Mouse (Mus musculus) layer of hippocampus, adult 2 months (tissue): Measurements from ENCODE around the gene Snrnp40. TPM values are rescaled to one million over a fixed set of nuclear protein-coding genes. Genes with fewer than 3 reads are reported as not detected.

Source experiments
- DNase-seq, 2 experiments: peaks; one replicate each; pipeline ENCODE4 v3.0.0; 2022; ENCODE audit warnings: low spot score in 2 of 2
- H3K27ac ChIP-seq: fragments of 200-600 bp; 2 replicates; pipeline ENCODE4 v1.8.1; 2022
- H3K4me3 ChIP-seq: fragments of 200-600 bp; 2 replicates; pipeline ENCODE4 v1.8.1; 2022; ENCODE audit warnings: mild to moderate bottlenecking
- CTCF ChIP-seq: fragments of 200-600 bp; conservative IDR thresholded peaks from 2 replicates; pipeline ENCODE4 v1.8.1; 2022; ENCODE audit warnings: antibody characterized with exemption, mild to moderate bottlenecking, moderate library complexity
- total RNA-seq, 2 experiments: library from RNA; stranded (reverse); gene quantifications; 2 replicates each; pipeline ENCODE4 v1.2.3; 2021

Snrnp40 gene
- total RNA-seq, 2 experiments from 2014 or later = 32.4 to 33.8 TPM

DNA sequence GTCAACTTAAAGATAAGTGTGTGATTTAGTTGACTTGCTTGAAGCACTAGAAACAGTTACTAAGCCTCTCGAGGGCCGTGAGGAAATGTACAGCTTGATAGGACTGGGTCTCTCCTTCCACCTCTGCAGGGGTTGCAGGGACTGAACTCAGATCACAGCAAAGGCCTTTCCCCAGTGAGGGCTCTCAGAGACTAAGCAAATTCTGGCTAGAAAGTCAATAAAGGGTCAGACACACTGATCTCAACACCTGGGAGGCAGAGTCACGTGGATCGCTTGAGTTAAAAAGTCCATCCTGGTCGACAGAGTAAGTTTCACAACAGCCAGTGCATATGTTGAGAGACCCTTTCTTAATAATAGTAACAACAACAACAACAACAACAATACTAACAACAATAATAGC, 24.1 kb upstream of the Snrnp40 start:
- H3K27ac ChIP-seq = no peak overlapping the region
- no peak for TF ChIP-seq CTCF
- no peak overlapping the region for H3K4me3 ChIP-seq
- DNase-seq = no peak

DNA sequence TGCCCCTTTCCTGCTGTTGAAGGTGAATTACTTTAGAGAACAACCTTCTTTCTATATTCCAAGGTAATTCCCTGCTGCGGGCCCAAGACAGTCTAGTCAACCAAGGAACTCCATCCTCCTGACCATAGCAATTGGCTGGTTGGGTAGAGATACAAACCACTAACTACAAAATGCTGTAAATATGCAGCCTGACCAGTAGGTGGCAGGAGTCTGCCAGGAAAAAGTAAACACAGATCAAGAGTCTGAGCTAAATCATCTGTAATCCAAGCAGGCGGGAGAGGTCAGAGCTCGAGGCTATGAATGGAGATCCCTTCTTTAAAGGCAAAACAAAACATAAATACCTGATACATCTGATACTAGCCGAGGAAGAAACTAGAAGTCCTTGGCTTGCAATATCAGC, 18.2 kb upstream of the Snrnp40 start:
- peak; percentile 55 to 70 for DNase-seq
- Histone ChIP-seq H3K4me3 (no peak overlapping the region), H3K27ac (no peak overlapping the region)
- TF ChIP-seq CTCF = peak; percentile 94

DNA sequence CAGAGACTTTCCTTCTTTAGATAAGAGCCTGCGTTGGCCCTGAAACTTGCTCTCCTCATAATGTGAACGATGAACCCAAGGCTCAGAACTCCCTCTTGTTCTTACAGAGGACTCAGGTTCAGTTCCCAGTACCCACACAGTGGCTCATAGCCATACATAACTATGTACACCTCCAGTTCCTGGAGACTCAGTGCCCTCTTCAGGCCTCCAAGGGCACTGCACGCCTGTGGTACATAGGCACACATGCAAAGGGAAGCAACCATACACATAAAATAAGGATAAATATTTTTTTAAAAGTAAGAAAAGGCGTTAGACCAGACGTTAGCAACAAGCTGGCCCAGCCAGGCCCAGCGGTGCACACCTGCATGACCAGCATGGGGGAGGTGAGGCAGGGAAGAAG, 10.3 kb upstream of the Snrnp40 start:
- Histone ChIP-seq H3K4me3 (no peak overlapping the region), H3K27ac (no peak overlapping the region)
- DNase-seq = no peak
- TF ChIP-seq CTCF = peak; percentile 62

DNA sequence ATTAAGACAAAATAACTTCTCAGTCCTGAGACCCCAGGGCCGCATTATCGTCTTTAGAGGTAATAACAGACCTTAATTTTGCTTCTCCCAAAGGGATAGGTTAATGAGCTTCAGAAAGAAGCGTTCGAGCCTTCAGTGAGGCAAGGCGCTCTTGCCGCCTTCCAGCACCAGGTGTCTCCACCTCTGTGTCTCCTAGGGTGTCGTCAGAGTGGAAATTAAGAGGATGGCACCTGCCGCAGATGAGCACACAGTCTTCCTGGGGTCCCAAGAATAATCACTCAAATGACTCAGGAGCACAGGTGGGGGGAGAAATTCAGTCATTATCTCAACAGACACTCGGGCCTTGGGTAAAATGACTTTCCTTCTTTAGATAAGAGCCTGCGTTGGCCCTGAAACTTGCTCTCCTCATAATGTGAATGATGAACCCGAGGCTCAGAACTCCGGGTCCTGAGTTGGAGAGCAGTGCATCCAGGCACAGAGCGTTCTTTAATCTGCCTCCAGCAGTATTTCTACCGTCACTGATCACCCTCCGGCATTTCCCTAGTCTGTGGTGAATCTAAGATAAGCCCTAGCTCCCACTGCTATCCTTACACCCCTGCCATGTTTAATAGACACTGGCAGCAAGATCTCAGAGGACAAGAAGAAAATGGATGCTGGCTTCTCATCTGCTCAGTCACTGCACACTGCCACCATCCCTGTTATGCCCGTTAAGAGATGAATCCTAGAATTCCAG, 9.1 kb upstream of the Snrnp40 start:
- H3K4me3 ChIP-seq = no peak overlapping the region
- H3K27ac ChIP-seq = no peak overlapping the region
- TF ChIP-seq CTCF = 0 out of 2 replicates have a peak, but pooled peaks have one; percentile 7
- no peak for DNase-seq

DNA sequence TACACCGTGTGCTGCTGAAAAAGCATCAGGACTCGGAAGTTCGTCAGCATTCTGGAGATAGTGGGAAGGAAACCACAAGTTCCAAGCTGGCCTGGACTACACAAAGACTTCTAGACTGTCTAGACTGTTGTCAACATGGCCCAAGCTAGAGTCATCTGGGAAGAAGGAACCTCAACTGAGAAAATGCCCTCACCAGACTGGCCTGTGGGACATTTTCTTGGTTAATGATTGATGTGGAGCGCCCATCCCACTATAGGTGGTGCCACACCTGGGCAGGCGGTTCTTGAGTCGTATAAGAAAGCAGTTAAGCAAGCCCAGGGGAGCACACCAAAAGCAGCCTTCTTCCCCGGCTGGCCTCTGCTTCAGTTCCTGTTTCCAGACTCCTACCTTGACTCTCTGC, 7.3 kb upstream of the Snrnp40 start:
- no peak for DNase-seq
- no peak overlapping the region for H3K27ac ChIP-seq
- no peak for TF ChIP-seq CTCF
- no peak overlapping the region for H3K4me3 ChIP-seq

DNA sequence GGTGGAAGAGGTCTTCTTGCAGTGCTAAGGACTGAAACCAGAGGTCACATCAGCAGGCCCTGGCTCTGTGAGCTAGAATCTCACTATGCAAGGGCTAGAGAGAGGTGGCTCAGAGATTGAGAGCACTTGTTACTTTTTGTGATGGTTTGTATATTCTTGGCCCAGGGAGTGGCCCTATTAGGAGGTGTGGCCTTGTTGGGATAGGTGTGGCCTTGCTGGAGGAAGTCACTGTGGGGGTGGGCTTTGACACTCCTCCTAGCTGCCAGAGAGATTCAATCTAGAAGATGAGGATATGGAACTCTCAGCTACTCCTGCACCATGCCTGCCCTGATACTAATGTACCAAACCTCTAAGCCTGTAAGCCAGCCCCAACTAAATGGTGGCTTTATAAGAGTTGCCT, 2.0 kb upstream of the Snrnp40 start:
- no peak for DNase-seq
- Histone ChIP-seq H3K4me3 (no peak overlapping the region), H3K27ac (no peak overlapping the region)
- TF ChIP-seq CTCF = no peak

DNA sequence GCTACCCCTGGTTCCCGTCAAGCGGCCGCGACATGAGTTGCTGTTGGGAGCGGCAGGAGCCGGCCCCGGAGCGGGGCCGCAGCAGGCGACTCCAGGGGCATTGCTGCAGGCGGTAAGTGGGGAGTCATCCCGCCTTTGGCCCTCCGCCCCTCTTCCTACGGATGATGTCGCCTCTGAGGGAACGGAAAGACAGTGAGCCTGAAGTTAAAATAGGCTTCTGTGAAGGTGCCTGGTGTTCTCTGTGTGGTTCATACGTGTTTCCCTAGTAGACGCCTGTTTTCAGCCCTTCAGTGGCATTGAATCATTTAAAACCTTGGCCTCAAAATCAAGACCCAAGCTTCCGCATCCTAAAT, 282 bp downstream of the Snrnp40 start:
- DNase-seq = no peak
- no peak for TF ChIP-seq CTCF
- Histone ChIP-seq H3K27ac (peak overlapping the region; percentile 91), H3K4me3 (peak overlapping the region; percentile 84)

DNA sequence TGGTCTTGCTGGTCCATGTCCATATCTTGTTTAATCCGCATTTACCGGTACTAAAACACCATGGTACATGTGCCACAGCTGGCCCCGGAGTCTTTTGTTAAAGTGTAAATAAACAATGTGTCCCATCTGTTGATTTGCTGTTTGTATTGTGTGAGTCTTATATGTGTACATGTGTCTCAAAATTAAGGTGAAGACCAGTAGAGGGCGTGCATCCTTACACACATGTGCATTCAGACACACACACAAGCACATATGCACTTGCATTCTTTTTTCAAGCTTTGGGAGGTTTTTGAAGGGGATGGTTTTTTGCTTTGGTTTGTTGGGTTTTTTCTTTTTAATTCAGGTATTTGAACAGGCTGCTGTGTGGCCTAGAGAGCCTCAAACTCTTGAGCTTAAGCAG, 16.7 kb downstream of the Snrnp40 start:
- Histone ChIP-seq H3K4me3 (no peak overlapping the region), H3K27ac (peak overlapping the region; percentile 59)
- DNase-seq = no peak
- peak; percentile 51 for TF ChIP-seq CTCF

DNA sequence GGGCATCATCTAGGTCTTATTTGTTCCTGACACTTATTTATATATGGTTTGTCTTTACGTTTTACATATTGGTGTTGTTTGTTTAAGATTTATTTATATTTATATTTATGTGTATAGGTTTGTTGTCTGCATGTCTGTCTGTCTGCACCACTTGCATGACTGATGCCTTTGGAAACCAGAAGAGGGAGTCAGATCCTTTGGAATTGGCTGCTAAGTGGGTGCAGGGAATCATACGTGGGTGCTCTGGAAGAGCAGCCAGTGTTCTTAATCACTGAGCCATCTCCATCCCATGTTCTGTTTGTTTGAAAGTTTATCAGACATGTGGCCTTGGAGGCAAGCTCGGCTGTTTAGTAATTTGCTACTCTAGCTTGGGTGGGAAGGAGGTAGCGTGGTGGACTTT, 17.6 kb downstream of the Snrnp40 start:
- DNase-seq = peak in 1 of 2 experiments; percentile 23
- TF ChIP-seq CTCF = peak; percentile 68
- peak overlapping the region; percentile 59; the same call in 1 of the 2 replicates for H3K27ac ChIP-seq

DNA sequence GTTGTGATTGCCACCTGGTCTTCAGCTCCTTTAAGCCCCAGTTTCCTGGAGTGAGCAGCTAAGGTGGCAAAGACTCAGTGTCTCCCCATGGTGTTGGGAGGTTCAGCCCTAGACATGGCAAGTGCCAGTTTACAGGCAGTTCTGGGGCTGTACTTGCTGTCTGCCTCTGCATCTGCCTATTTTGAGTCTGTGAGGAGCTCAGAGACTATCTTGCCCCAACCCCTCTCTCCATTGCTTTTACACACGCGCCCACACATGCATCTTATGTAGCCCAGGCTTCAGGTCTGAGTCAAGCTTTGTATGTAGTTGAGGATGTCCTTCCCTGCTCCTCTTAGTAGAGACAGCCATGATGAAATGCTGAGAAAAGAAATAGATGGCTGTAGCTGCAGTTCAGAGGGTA, 19.2 kb downstream of the Snrnp40 start:
- no peak for DNase-seq
- Histone ChIP-seq H3K27ac (no peak overlapping the region), H3K4me3 (no peak overlapping the region)
- no peak for TF ChIP-seq CTCF

More for the DNA sequence above, 17.6 kb downstream of the Snrnp40 start:
- H3K4me3 ChIP-seq = no peak overlapping the region

DNA sequence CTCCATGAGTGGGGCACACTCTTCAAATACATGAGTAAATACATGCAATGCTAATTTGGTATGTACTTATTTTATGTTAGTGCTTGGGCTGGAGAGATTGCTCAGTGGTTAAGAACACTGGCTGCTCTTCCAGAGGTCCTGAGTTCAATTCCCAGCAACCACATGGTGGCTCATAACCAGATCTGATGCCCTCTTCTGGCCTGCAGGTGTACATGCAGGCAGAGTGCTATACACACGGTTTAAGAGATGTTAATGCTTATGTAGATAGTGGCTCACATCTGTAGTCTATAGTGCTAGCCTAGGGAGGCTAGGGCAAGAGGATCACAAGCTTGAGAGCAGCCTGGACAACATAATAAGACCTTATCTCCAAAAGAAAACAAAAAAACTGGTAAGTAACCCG, 20.5 kb downstream of the Snrnp40 start:
- Histone ChIP-seq H3K4me3 (no peak overlapping the region), H3K27ac (no peak overlapping the region)
- DNase-seq = no peak
- TF ChIP-seq CTCF = peak; percentile 44

DNA sequence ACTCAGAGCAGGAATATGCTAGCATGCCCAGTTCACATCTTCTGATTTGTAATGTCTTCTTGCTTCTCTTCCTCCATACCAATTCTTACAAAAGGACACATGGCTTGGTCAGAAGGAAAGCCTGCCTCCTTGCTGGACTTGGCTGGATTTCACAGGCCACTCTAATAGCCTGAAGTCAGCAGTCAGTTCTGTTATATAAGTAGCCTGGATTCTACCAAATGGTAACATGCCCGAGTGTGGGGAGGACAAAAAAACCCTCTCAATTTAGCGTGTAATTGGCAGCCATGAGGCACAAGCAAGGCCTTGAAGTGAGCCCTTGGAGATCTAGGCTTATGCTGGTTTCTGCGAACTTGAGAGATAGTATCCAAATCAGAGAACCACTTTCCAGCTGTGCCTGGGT, 27.3 kb downstream of the Snrnp40 start:
- H3K27ac ChIP-seq = no peak overlapping the region
- DNase-seq = no peak
- H3K4me3 ChIP-seq = no peak overlapping the region
- no peak for TF ChIP-seq CTCF

DNA sequence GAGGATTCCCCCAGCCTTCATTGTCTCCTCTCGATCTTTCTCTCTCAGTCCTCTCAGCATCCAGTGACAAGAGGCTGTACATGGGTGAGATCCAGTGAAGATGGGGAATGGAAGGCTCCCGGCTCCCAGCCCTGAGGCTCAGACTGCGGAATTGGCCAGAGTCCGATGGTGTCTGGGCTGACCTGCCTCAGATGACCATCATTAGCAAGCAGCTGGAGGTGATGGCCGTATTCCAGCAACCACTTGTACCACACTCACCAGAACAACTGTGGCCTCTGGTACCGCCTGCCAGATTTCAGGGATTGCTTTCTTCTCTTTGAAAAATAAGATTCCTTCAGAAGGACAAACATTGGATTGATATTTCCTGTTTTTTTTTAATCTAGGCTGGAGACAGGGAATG, 29.6 kb downstream of the Snrnp40 start:
- H3K27ac ChIP-seq = peak overlapping the region; percentile 51; the same call in 1 of the 2 replicates
- no peak overlapping the region for H3K4me3 ChIP-seq
- DNase-seq = peak; percentile 24 to 39
- no peak for TF ChIP-seq CTCF

DNA sequence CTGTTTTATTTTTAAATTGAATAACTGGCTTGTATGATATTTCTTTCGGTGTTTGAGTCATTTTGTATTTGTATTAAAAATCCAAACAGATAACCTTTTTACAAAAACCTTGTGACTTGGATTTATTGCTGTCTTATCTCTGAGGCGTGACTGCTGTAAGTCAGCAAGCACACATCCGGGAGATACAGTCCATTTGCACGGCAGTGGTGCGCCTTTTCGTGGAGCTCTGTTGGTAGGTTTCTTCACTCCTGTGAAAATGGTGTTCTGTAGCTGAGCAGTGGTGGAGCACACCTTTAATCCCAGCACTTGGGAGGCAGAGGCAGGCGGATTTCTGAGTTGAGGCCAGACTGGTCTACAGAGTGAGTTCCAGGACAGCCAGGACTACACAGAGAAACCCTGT, 30.0 kb downstream of the Snrnp40 start:
- no peak for DNase-seq
- TF ChIP-seq CTCF = no peak
- Histone ChIP-seq H3K4me3 (no peak overlapping the region), H3K27ac (no peak overlapping the region)
